Mouse (Mus musculus): ENCODE data around the gene Prnp.

DNA sequence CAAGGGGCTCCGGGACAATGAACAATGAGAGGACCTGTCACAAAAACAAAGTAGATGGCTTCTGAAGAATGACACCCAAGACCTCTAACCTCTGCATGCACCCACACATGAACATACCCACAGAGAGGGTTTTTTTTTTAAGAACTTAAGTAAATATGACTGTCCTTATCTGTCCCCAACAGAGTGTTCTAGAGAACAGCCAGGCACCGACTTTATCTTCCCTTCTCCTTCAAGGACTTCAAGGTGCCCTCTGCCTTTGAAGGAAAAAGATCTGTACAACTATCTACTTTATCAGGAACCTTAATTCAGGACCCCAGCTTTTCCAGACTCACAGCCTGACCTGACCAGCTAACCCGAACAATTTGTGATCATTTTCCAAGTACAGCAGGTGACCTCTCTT lies 30.8 kb downstream of the Prnp start:
- TF ChIP-seq CTCF (IDR thresholded peaks at IDR 0.05; ENCODE audit: borderline replicate concordance, insufficient read depth, low read depth, low read length) (no peak), POLR2A (IDR thresholded peaks at IDR 0.05; ENCODE audit: borderline replicate concordance, insufficient read depth, low read length) (no peak)
